Mouse (Mus musculus) intestine, postnatal 0 days (tissue): ENCODE results near the gene Aak1. TPM values are rescaled to one million over a fixed set of nuclear protein-coding genes. Genes with fewer than 3 reads are reported as not detected.

Experiments used
- ATAC-seq: fragments of 200-750 bp; cut with Nextera tagmentation; 2 replicates; pipeline ENCODE4 v1.8.0; 2017; ENCODE audit warnings: mild to moderate bottlenecking, moderate TSS enrichment, moderate library complexity
- H3K27ac ChIP-seq: fragments of 300-500 bp; sonication (generic); 2 replicates; pipeline ENCODE4 v1.5.1; 2014; ENCODE audit warnings: mild to moderate bottlenecking, low read depth, low read length, moderate library complexity
- H3K27me3 ChIP-seq: fragments of 300-500 bp; sonication (generic); replicated peaks from 2 replicates; pipeline ENCODE4 v1.6.1; 2014; ENCODE audit warnings: low read length, mixed read lengths; ENCODE audit not compliant: control insufficient read depth, insufficient read depth
- H3K36me3 ChIP-seq: fragments of 300-500 bp; sonication (generic); 2 replicates; pipeline ENCODE4 v1.6.1; 2014; ENCODE audit warnings: mild to moderate bottlenecking, moderate library complexity; ENCODE audit not compliant: control insufficient read depth, insufficient read depth
- H3K4me1 ChIP-seq: fragments of 300-500 bp; sonication (generic); replicated peaks from 2 replicates; pipeline ENCODE4 v1.6.1; 2014; ENCODE audit warnings: antibody characterized with exemption, low read length, mixed read lengths; ENCODE audit not compliant: control insufficient read depth, insufficient read depth
- H3K4me2 ChIP-seq: fragments of 300-500 bp; sonication (generic); replicated peaks from 2 replicates; pipeline ENCODE4 v1.6.1; 2014; ENCODE audit warnings: low read depth, mild to moderate bottlenecking, moderate library complexity
- H3K4me3 ChIP-seq: fragments of 300-500 bp; sonication (generic); 2 replicates; pipeline ENCODE4 v1.5.1; 2014; ENCODE audit warnings: low read depth, low read length
- H3K9ac ChIP-seq: fragments of 300-500 bp; sonication (generic); 2 replicates; pipeline ENCODE4 v1.6.1; 2014; ENCODE audit warnings: mild to moderate bottlenecking, low read depth, low read length
- H3K9me3 ChIP-seq: fragments of 300-500 bp; sonication (generic); 2 replicates; pipeline ENCODE4 v1.6.1; 2016; ENCODE audit warnings: mixed run types; ENCODE audit not compliant: control insufficient read depth
- CTCF ChIP-seq: sonication (generic); IDR thresholded peaks from 2 replicates; pipeline ENCODE4 v1.5.1; 2016; ENCODE audit warnings: low read depth, mild to moderate bottlenecking, control low read depth, antibody characterized with exemption, moderate library complexity
- WGBS: fragments of 180-500 bp; shearing (Covaris S2); extraction: QIAGEN DNeasy Blood & Tissue Kit; methylation state at CpG from one replicate; pipeline ENCODE4 v1.1.7; 2014; 5-methylcytosine and 5-hydroxymethylcytosine counted together
- polyA plus RNA-seq: library from polyadenylated mRNA; unstranded; fragments of >200 nt; fragmentation: Nextera tagmentation; extraction: Ambion mirVana; gene quantifications from 2 replicates; pipeline ENCODE4 v1.2.1, GENCODE M21; 2015

The Aak1 gene
- polyA plus RNA-seq, 1 experiment from 2014 or later: 5.7 TPM

DNA sequence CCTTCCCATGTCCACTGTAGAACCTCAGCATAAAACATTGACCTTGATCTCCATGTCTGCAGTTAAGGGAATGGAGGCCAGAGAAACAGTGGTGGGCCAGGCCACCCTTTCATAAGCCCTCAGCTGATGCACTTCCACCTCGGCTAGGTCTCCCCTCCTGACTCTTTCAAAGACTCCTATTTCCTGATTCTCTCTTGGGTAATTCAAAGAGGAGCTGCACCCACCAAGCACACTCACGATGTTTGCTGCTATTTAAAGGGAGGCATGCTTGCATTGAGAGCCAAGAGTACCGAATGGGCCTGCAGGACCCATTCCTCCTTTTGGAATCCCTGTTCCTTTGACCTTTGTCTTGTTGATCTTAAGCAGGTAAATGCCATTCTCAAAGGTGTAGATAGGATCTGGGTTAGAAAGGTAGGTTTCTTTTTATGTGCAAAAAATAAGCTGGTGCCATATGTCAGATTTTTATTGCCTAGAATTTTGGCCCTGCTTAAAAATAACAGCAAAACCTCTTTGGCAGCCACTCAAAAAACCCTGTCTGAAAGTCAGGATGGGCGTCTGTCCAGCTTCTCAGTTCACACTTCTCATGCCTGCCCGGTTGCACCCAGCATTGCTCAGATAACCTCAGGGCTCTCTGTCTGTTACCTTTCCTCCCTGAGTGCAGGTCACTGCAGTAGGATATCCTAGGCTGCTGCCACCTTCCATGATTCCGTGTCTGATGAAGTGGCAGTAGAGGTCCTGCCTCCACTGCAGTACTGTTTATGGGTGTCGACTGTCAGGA, 68.9 kb downstream of the Aak1 start:
- Histone ChIP-seq H3K36me3 (peaks cover 4% of the 10 kb centered on the region; the same call in 1 of the 2 replicates), H3K4me3 (no peak overlapping the region), H3K4me2 (no peak overlapping the region), H3K4me1 (no peaks in the 10 kb centered on the region), H3K9me3 (no peaks in the 10 kb centered on the region), H3K27ac (no peak overlapping the region), H3K27me3 (no peaks in the 10 kb centered on the region), H3K9ac (no peak overlapping the region)
- no peak for ATAC-seq
- no peak for TF ChIP-seq CTCF
- 55% methylated on average over 7 of the region's 7 CpGs for WGBS

DNA sequence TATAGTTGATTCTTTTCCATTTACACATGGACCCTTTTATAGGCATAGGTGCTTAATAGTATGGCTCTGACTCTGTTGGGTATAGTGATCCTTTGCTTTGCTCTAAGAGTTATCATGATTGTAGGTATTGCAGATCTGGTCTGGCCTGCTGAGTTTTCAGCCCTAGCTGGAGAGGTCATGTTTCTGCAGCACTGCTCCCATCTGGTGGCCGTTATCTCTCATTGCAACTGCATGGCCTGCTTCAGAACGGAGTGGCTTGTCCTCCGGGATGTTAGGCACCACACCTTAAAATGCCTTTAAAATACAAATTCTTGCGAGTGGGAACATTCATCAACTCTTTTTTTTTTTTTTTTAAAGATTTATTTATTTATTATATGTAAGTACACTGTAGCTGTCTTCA, 72.6 kb downstream of the Aak1 start:
- H3K36me3 ChIP-seq: peaks cover 16% of the 10 kb centered on the region; the same call in 1 of the 2 replicates
- peak; percentile 90 for TF ChIP-seq CTCF
- H3K4me3 ChIP-seq: no peak overlapping the region
- no peaks in the 10 kb centered on the region for H3K4me1 ChIP-seq
- H3K27ac ChIP-seq: no peak overlapping the region
- H3K4me2 ChIP-seq: no peak overlapping the region
- ATAC-seq: peak; percentile 61
- H3K9ac ChIP-seq: no peak overlapping the region
- WGBS: 22% methylated on average over 4 of the region's 4 CpGs
- H3K9me3 ChIP-seq: no peaks in the 10 kb centered on the region
- no peaks in the 10 kb centered on the region for H3K27me3 ChIP-seq

DNA sequence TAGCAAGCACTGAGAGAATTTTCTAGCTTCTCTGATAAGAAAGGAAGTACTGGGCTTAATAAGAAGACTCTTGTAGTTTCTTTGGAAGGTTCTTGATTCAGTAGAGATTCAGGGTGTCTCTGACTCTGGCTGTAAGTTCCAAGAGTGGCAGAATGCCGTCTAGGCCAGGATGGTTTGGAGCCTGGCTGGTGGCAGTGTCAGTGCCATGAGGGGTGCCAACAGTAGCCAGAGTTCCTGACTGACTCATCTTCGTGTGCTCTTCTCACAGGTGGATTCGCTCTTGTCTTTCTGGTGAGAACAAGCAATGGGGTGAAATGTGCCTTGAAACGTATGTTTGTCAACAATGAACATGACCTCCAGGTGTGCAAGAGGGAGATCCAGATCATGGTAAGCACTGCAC, 75.4 kb downstream of the Aak1 start:
- no peak overlapping the region for H3K27ac ChIP-seq
- no peaks in the 10 kb centered on the region for H3K9me3 ChIP-seq
- ATAC-seq: no peak
- TF ChIP-seq CTCF: no peak
- H3K9ac ChIP-seq: no peak overlapping the region
- no peak overlapping the region for H3K4me3 ChIP-seq
- WGBS: 91% methylated on average over 4 of the region's 4 CpGs
- H3K36me3 ChIP-seq: peaks cover 27% of the 10 kb centered on the region
- no peaks in the 10 kb centered on the region for H3K4me1 ChIP-seq
- no peak overlapping the region for H3K4me2 ChIP-seq
- no peaks in the 10 kb centered on the region for H3K27me3 ChIP-seq

DNA sequence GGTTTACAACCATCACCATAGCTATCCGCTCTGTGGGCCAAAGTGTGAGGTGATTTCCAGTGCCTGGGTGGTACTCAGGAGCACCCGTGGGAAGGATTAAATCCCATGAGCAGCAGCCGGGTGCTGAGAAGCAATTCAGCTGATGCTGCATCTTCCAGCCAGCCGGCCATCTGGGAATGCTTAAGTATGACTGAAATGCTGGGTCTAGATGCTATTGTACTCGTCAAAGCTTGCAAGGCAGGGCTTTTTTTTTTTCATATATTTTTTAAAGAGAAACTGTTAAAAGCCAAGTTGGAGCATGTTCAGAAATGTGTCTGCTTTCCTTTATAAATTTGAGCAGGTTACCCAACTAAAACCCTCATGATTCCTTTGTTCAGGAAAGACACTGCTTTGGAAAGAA, 85.2 kb downstream of the Aak1 start:
- no peaks in the 10 kb centered on the region for H3K4me1 ChIP-seq
- H3K27ac ChIP-seq: no peak overlapping the region
- no peak overlapping the region for H3K4me3 ChIP-seq
- H3K9me3 ChIP-seq: no peaks in the 10 kb centered on the region
- H3K4me2 ChIP-seq: no peak overlapping the region
- TF ChIP-seq CTCF: no peak
- WGBS: 69% methylated on average over 5 of the region's 5 CpGs
- no peaks in the 10 kb centered on the region for H3K27me3 ChIP-seq
- no peak overlapping the region for H3K9ac ChIP-seq
- peaks cover 27% of the 10 kb centered on the region for H3K36me3 ChIP-seq
- ATAC-seq: no peak

DNA sequence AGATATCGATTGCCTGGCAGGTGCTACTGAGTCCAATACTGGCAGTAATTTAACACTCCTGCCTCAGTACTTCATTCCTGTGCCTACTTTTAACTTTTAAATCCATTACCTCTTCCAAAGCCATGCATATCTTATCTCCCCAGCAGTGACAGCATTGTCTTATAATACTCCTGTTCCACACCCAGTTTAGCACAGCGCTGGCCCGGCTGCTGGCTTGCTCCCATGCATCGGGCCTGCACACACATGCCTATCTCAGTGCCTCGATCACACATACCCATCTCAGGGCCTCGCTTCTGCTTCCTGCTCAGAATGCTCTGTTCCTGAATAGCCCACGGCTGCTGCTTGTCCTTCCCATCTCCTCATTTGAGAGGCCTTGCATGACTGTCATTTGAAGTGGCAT, 90.5 kb downstream of the Aak1 start:
- no peaks in the 10 kb centered on the region for H3K4me1 ChIP-seq
- H3K36me3 ChIP-seq: peaks cover 41% of the 10 kb centered on the region
- H3K9me3 ChIP-seq: no peaks in the 10 kb centered on the region
- no peak overlapping the region for H3K4me3 ChIP-seq
- WGBS: 73% methylated on average over 7 of the region's 7 CpGs
- H3K4me2 ChIP-seq: no peak overlapping the region
- no peak overlapping the region for H3K9ac ChIP-seq
- no peaks in the 10 kb centered on the region for H3K27me3 ChIP-seq
- no peak overlapping the region for H3K27ac ChIP-seq
- no peak for TF ChIP-seq CTCF
- ATAC-seq: no peak

DNA sequence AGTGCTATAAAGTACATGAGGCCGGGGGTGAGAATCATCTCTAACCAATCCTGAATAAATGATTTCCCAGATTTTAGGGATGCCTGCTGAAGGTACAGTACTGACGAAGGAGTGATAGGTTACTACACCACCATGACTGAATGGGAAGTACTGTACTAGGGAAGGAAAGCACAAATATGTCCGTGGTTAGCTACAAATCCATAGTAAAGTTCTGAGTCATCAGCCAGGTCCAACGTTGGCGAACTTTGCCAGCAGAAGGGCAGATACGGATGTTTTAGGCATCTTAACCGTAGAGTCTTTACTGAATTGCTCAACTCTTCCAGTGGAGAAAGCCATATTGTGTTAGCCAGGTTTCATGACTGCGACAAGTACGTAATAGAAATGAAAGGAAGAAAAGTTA, 91.6 kb downstream of the Aak1 start:
- H3K4me1 ChIP-seq: no peaks in the 10 kb centered on the region
- 96% methylated on average over 9 of the region's 9 CpGs for WGBS

More for the DNA sequence above, 91.6 kb downstream of the Aak1 start:
- no peak overlapping the region for H3K27ac ChIP-seq
- no peak overlapping the region for H3K9ac ChIP-seq
- H3K36me3 ChIP-seq: peaks cover 41% of the 10 kb centered on the region
- no peak overlapping the region for H3K4me2 ChIP-seq
- H3K27me3 ChIP-seq: no peaks in the 10 kb centered on the region
- no peaks in the 10 kb centered on the region for H3K9me3 ChIP-seq
- no peak for TF ChIP-seq CTCF
- no peak for ATAC-seq
- H3K4me3 ChIP-seq: no peak overlapping the region
